Mouse (Mus musculus) cerebellum, postnatal 10 days (tissue): ENCODE results near the gene Nipa1.

Experiments
- DNase-seq, 2 experiments: peaks; one replicate each; pipeline ENCODE4 v3.0.0; 2021; ENCODE audit warnings: mixed read lengths in 2 of 2

The Nipa1 gene

GRCm38 (mm10) chr7:55998997-55999396, 20.8 kb downstream of the Nipa1 start:
- no peak for DNase-seq

GRCm38 (mm10) chr7:55995013-55995412, 24.7 kb downstream of the Nipa1 start:
- DNase-seq, result no peak

GRCm38 (mm10) chr7:55991858-55992257, 27.9 kb downstream of the Nipa1 start:
- no peak for DNase-seq

GRCm38 (mm10) chr7:55991129-55991528, 28.6 kb downstream of the Nipa1 start:
- DNase-seq, result no peak

GRCm38 (mm10) chr7:55986526-55987214, 33.1 kb downstream of the Nipa1 start:
- peak; percentile 95 to 97 for DNase-seq

GRCm38 (mm10) chr7:55984754-55985153, 35.0 kb downstream of the Nipa1 start:
- DNase-seq, result no peak

- DNase-seq, result no peak
Measured at GRCm38 (mm10) chr7:55983107-55983506, 36.6 kb downstream of the Nipa1 start.

- DNase-seq, result no peak
Measured at GRCm38 (mm10) chr7:55982010-55982700, 37.6 kb downstream of the Nipa1 start.

- no peak for DNase-seq
Measured at GRCm38 (mm10) chr7:55981511-55981910, 38.2 kb downstream of the Nipa1 start.

GRCm38 (mm10) chr7:55974429-55974828, 45.3 kb downstream of the Nipa1 start:
- DNase-seq, result no peak

- no peak for DNase-seq
Measured at GRCm38 (mm10) chr7:55969415-55969814, 50.3 kb downstream of the Nipa1 start.

GRCm38 (mm10) chr7:55968258-55968901, 51.4 kb downstream of the Nipa1 start:
- peak in 1 of 2 experiments; percentile 10 for DNase-seq

- peak in 1 of 2 experiments; percentile 9 for DNase-seq
Measured at GRCm38 (mm10) chr7:55966866-55967460, 52.8 kb downstream of the Nipa1 start.

- peak; percentile 98 to 99 for DNase-seq
Measured at GRCm38 (mm10) chr7:55962004-55962908, 57.5 kb downstream of the Nipa1 start, which contains the start of gene Nipa2. Nipa2 (minus strand) TSS chr7:55962476.

- no peak for DNase-seq
Measured at GRCm38 (mm10) chr7:55960506-55960905, 59.2 kb downstream of the Nipa1 start.

- no peak for DNase-seq
Measured at GRCm38 (mm10) chr7:55959801-55960200, 60.0 kb downstream of the Nipa1 start.

GRCm38 (mm10) chr7:55957916-55958315, 61.8 kb downstream of the Nipa1 start:
- no peak for DNase-seq

GRCm38 (mm10) chr7:55957178-55957577, 62.6 kb downstream of the Nipa1 start:
- no peak for DNase-seq

GRCm38 (mm10) chr7:55956054-55956453, 63.7 kb downstream of the Nipa1 start:
- no peak for DNase-seq

GRCm38 (mm10) chr7:55938341-55938740, 81.4 kb downstream of the Nipa1 start:
- no peak for DNase-seq

- no peak for DNase-seq
Measured at GRCm38 (mm10) chr7:55935025-55935424, 84.7 kb downstream of the Nipa1 start.

- no peak for DNase-seq
Measured at GRCm38 (mm10) chr7:55928649-55929048, 91.1 kb downstream of the Nipa1 start.
